Mouse (Mus musculus) liver, adult 10 weeks (tissue): ENCODE results near the gene Scaf1. TPM values are rescaled to one million over a fixed set of nuclear protein-coding genes. Genes with fewer than 3 reads are reported as not detected.

Experiments used
- polyA plus RNA-seq: library from polyadenylated mRNA; stranded (reverse); fragments of 350-450 nt; fragmentation: Illumina TruSeq; extraction: RNeasy Lipid Tissue Mini Kit (QIAGEN cat#74804); gene quantifications from one replicate; pipeline ENCODE4 v1.2.3, GENCODE M21; 2014; ENCODE audit warnings: low read depth, low replicate concordance

Scaf1 gene
- 1.3 TPM for polyA plus RNA-seq

GRCm38 (mm10) chr7:45015957-45016612 lies at the start of gene Scaf1:
Gene Scaf1 (minus strand): TSS chr7:45016363.

GRCm38 (mm10) chr7:45062239-45062835 lies 46.2 kb upstream of the Scaf1 start, which contains the start of the genes Nosip and Prrg2:
Gene Nosip (plus strand): TSS chr7:45062429.
Gene Prrg2 (minus strand): TSS chr7:45062677.

GRCm38 (mm10) chr7:45052862-45053116 lies 36.6 kb upstream of the Scaf1 start, which contains the start of gene Prr12:
Gene Prr12 (minus strand): TSS chr7:45052881.

GRCm38 (mm10) chr7:45017242-45018061 lies 1.3 kb upstream of the Scaf1 start, which contains the start of gene Rras:
Gene Rras (plus strand): TSS chr7:45017961.

GRCm38 (mm10) chr7:44998501-44998955 lies 17.6 kb downstream of the Scaf1 start, which contains the start of gene Bcl2l12:
Gene Bcl2l12 (minus strand): TSS chr7:44998712.

GRCm38 (mm10) chr7:44997231-44997939 lies 18.8 kb downstream of the Scaf1 start, which contains the start of gene Irf3:
Gene Irf3 (plus strand): TSS chr7:44997648.

GRCm38 (mm10) chr7:44986192-44986878 lies 29.8 kb downstream of the Scaf1 start, which contains the start of gene Prmt1:
Gene Prmt1 (minus strand): TSS chr7:44986568.

DNA sequence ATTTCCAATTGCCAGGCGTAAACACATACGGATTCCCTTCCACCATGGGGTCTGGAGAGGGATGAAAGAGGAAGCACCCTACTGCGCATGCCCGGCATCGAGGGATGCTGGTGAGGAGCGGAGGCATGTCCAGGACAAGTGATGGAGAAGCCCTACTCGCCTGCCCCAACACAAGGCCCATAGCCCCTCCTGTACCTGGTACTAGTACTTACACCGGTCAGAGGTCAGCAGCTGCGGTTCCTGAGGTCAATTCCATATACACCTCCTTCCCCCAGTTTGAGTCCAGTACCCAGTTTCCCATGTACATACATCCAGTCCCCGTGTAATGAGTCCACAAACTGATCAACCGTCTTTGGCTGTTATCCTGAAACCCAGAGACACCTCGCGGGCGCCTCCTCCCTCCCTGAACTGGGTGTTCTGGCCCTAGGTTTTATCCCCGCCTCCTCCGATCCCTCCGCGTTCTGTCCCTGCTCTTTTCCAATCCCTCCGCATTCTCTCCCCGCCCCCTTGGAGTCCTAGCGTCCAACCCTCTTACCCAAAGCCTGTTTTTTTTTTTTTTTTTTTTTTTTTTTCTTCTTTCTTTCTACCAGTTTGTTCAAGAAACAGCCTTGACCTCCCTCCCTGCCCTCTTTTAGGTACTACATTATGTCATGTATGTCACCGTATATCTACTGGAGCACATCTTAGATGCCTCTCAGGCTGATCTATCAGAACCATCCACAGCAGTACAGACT lies 41.6 kb downstream of the Scaf1 start, which contains the start of gene Cpt1c:
Gene Cpt1c (minus strand): TSS at position 469 of the 734 bp plus-strand sequence.

Other genes with a start within 250 kb of the Scaf1 start
- 1.1 TPM for gene Nup62, start 200.3 kb downstream of the Scaf1 start, polyA plus RNA-seq
- not detected for gene Il4i1, start 200.0 kb downstream of the Scaf1 start, polyA plus RNA-seq
- 47.9 TPM for gene Atf5, start 199.7 kb downstream of the Scaf1 start, polyA plus RNA-seq
- gene Akt1s1, start 167.4 kb downstream of the Scaf1 start, polyA plus RNA-seq: 2.2 TPM
- gene Tbc1d17, start 167.3 kb downstream of the Scaf1 start, polyA plus RNA-seq: 1.3 TPM
- 1.4 TPM for gene Pnkp, start 159.2 kb downstream of the Scaf1 start, polyA plus RNA-seq
- gene Ptov1, start 146.6 kb downstream of the Scaf1 start, polyA plus RNA-seq: 0.95 TPM
- gene Med25, start 123.7 kb downstream of the Scaf1 start, polyA plus RNA-seq: 1.1 TPM
- 1.4 TPM for gene Fuz, start 120.3 kb downstream of the Scaf1 start, polyA plus RNA-seq
- gene Ap2a1, start 86.9 kb downstream of the Scaf1 start, polyA plus RNA-seq: 9.2 TPM
- gene Tsks, start 73.2 kb downstream of the Scaf1 start, polyA plus RNA-seq: not detected
- gene Cpt1c, start 41.5 kb downstream of the Scaf1 start, polyA plus RNA-seq: not detected
- gene Prmt1, start 29.8 kb downstream of the Scaf1 start, polyA plus RNA-seq: 4.2 TPM
- 21.4 TPM for gene Irf3, start 18.7 kb downstream of the Scaf1 start, polyA plus RNA-seq
- 0.66 TPM for gene Bcl2l12, start 17.7 kb downstream of the Scaf1 start, polyA plus RNA-seq
- 3.7 TPM for gene Rras, start 1.6 kb upstream of the Scaf1 start, polyA plus RNA-seq
- gene Prr12, start 36.5 kb upstream of the Scaf1 start, polyA plus RNA-seq: 0.11 TPM
- gene Nosip, start 46.1 kb upstream of the Scaf1 start, polyA plus RNA-seq: 3.2 TPM
- gene Prrg2, start 46.3 kb upstream of the Scaf1 start, polyA plus RNA-seq: 2.3 TPM
- not detected for gene Rcn3, start 75.9 kb upstream of the Scaf1 start, polyA plus RNA-seq
- 33.3 TPM for gene Fcgrt, start 87.5 kb upstream of the Scaf1 start, polyA plus RNA-seq
- gene Rps11, start 108.1 kb upstream of the Scaf1 start, polyA plus RNA-seq: 172 TPM
- gene Rpl13a, start 112.4 kb upstream of the Scaf1 start, polyA plus RNA-seq: 253 TPM
- not detected for gene Gm45713, start 119.9 kb upstream of the Scaf1 start, polyA plus RNA-seq
- gene Flt3l, start 120.1 kb upstream of the Scaf1 start, polyA plus RNA-seq: 5.4 TPM
- gene Pih1d1, start 137.9 kb upstream of the Scaf1 start, polyA plus RNA-seq: 3.9 TPM
- gene Aldh16a1, start 138.2 kb upstream of the Scaf1 start, polyA plus RNA-seq: 5.2 TPM
- not detected for gene Slc17a7, start 147.6 kb upstream of the Scaf1 start, polyA plus RNA-seq
- not detected for gene Gfy, start 163.2 kb upstream of the Scaf1 start, polyA plus RNA-seq
- not detected for gene Pth2, start 164.6 kb upstream of the Scaf1 start, polyA plus RNA-seq
- gene Ccdc155, start 188.5 kb upstream of the Scaf1 start, polyA plus RNA-seq: not detected
- not detected for gene Dkkl1, start 195.8 kb upstream of the Scaf1 start, polyA plus RNA-seq
- 0.19 TPM for gene Tead2, start 199.4 kb upstream of the Scaf1 start, polyA plus RNA-seq
- 0.34 TPM for gene Cd37, start 222.8 kb upstream of the Scaf1 start, polyA plus RNA-seq
- gene Slc6a16, start 224.7 kb upstream of the Scaf1 start, polyA plus RNA-seq: 1.2 TPM